Comparison of ENCODE assay signal across 9 mouse cellular contexts in genomic region chr1:132191093-132191785, GRCm38 (mm10). TPM values are rescaled to one million over a fixed set of nuclear protein-coding genes. Genes with fewer than 3 reads are reported as not detected.
DNase-seq lines count a peak whose midpoint lies in the region; ATAC-seq and TF ChIP-seq lines count a peak whose summit lies in the region.
"Had no signal": no experiment of that assay in that cellular context is flagged by ENCODE, and none has a peak within 500 bp of the region (broad histone marks: within the 10 kb centered on the region; RNA-seq: fewer than 3 reads in every experiment).

Gene Lemd1 (plus strand): TSS chr1:132191431.
Gene AC124108.1 (plus strand): TSS chr1:132191457.

- H3K4me1 ChIP-seq in heart, embryonic 11.5 days (ENCODE audit: control insufficient read depth, insufficient read depth, low read length), result peaks cover 21% of the 10 kb centered on the region
- H3K4me1 ChIP-seq in testis, adult 2 months (ENCODE audit: control insufficient read depth, insufficient read depth, low read length), result peaks cover 16% of the 10 kb centered on the region
- H3K4me1 ChIP-seq in limb, embryonic 14.5 days (ENCODE audit: control insufficient read depth, insufficient read depth, low read length), result peaks cover 13% of the 10 kb centered on the region
- H3K4me1 ChIP-seq in stomach, embryonic 15.5 days, result peaks cover 25% of the 10 kb centered on the region

- H3K4me2 ChIP-seq in heart, embryonic 11.5 days, result peak within 1 kb of the TSS; percentile 93
- peak within 1 kb of the TSS; percentile 91 for H3K4me2 ChIP-seq in limb, embryonic 14.5 days (replicated peaks; ENCODE audit: low read depth, low read length, severe bottlenecking)
- H3K4me2 ChIP-seq in stomach, embryonic 15.5 days, result peak within 1 kb of the TSS; percentile 94

- no peak for TF ChIP-seq POLR2A in testis, adult 2 months (IDR thresholded peaks at IDR 0.05; ENCODE audit: control insufficient read depth, low read depth, low read length)
- TF ChIP-seq POLR2A in limb, embryonic 14.5 days (IDR thresholded peaks at IDR 0.05; ENCODE audit: borderline replicate concordance, extremely low read depth, insufficient read depth, insufficient read length), result no peak

- no peaks in the 10 kb centered on the region for H3K9me3 ChIP-seq in heart, embryonic 11.5 days (replicated peaks; ENCODE audit: control insufficient read depth, low read length)
- H3K9me3 ChIP-seq in limb, embryonic 14.5 days (ENCODE audit: control insufficient read depth, low read length), result no peaks in the 10 kb centered on the region
- H3K9me3 ChIP-seq in stomach, embryonic 15.5 days, result no peaks in the 10 kb centered on the region

- no peak for ATAC-seq in heart, embryonic 11.5 days (replicated peaks; ENCODE audit: insufficient number of reproducible peaks, low FRiP score, low TSS enrichment)
- ATAC-seq in limb, embryonic 14.5 days (ENCODE audit: low FRiP score, low read depth), result no peak
- ATAC-seq in stomach, embryonic 15.5 days (ENCODE audit: insufficient read depth, low FRiP score, low read depth), result no peak

- no peak for TF ChIP-seq CTCF in testis, adult 2 months (IDR thresholded peaks at IDR 0.05; ENCODE audit: control insufficient read depth, insufficient read depth, insufficient replicate concordance, low read depth, low read length)

- H3K4me3 ChIP-seq in heart, embryonic 11.5 days (ENCODE audit: low read depth, low read length), result peak within 1 kb of the TSS; percentile 63
- H3K4me3 ChIP-seq in testis, adult 2 months (ENCODE audit: control insufficient read depth, low read depth, low read length), result peak within 1 kb of the TSS; percentile 82
- peak within 1 kb of the TSS; percentile 54 for H3K4me3 ChIP-seq in limb, embryonic 14.5 days (replicated peaks; ENCODE audit: low read length)
- peak within 1 kb of the TSS; percentile 51 for H3K4me3 ChIP-seq in stomach, embryonic 15.5 days (replicated peaks)

- H3K27me3 ChIP-seq in heart, embryonic 11.5 days (ENCODE audit: control insufficient read depth, insufficient read depth, low read length), result peaks cover 72% of the 10 kb centered on the region
- H3K27me3 ChIP-seq in testis, adult 2 months (ENCODE audit: control insufficient read depth, insufficient read depth, low read length), result peaks cover 7% of the 10 kb centered on the region; the same call in 1 of the 2 replicates
- peaks cover 43% of the 10 kb centered on the region for H3K27me3 ChIP-seq in limb, embryonic 14.5 days (ENCODE audit: control insufficient read depth, insufficient read depth, low read length)
- H3K27me3 ChIP-seq in stomach, embryonic 15.5 days (replicated peaks), result peaks cover 63% of the 10 kb centered on the region

- H3K36me3 ChIP-seq in heart, embryonic 11.5 days (ENCODE audit: control insufficient read depth, insufficient read depth, low read length), result no peaks in the 10 kb centered on the region
- H3K36me3 ChIP-seq in testis, adult 2 months (ENCODE audit: control insufficient read depth, insufficient read depth, low read length), result no peaks in the 10 kb centered on the region
- no peaks in the 10 kb centered on the region for H3K36me3 ChIP-seq in limb, embryonic 14.5 days (ENCODE audit: control insufficient read depth, insufficient read depth, low read length)
- H3K36me3 ChIP-seq in stomach, embryonic 15.5 days, result no peaks in the 10 kb centered on the region
- H3K36me3 ChIP-seq: G1E had no signal

- no peak for DNase-seq in heart, adult 11 months
- no peak for DNase-seq in testis, postnatal 10 days (ENCODE audit: low spot score)
- no peak for DNase-seq in limb, embryonic 14.5 days (ENCODE audit: low spot score)
- DNase-seq in gastrocnemius, postnatal 25 days, result no peak
- no peak for DNase-seq in cerebellum, adult 9-10 months

- peak within 1 kb of the TSS; percentile 59; the same call in 1 of the 2 replicates for H3K9ac ChIP-seq in heart, embryonic 11.5 days (ENCODE audit: low read depth, low read length)
- H3K9ac ChIP-seq in limb, embryonic 14.5 days (ENCODE audit: low read depth, low read length, severe bottlenecking), result peak within 1 kb of the TSS; percentile 52
- peak within 1 kb of the TSS; percentile 24; the same call in 1 of the 2 replicates for H3K9ac ChIP-seq in stomach, embryonic 15.5 days

- H3K27ac ChIP-seq in heart, embryonic 11.5 days (ENCODE audit: low read depth, low read length), result no peak within 1 kb of the TSS
- no peak within 1 kb of the TSS for H3K27ac ChIP-seq in testis, adult 2 months (ENCODE audit: control insufficient read depth, insufficient read depth, low read depth, low read length)
- H3K27ac ChIP-seq in limb, embryonic 14.5 days (replicated peaks; ENCODE audit: low read depth, low read length), result no peak within 1 kb of the TSS
- H3K27ac ChIP-seq in stomach, embryonic 15.5 days, result no peak within 1 kb of the TSS

- WGBS in heart, embryonic 11.5 days (ENCODE audit: insufficient replicate concordance), result 1% methylated on average over 34 of the region's 34 CpGs
- 1% methylated on average over 34 of the region's 34 CpGs for WGBS in limb, embryonic 14.5 days
- WGBS in stomach, embryonic 15.5 days, result under 1% methylated on average over 34 of the region's 34 CpGs

RNA-seq across cellular contexts. Expression of gene Lemd1, which starts in this region (rescaled TPM):
- not detected in 2 replicates for polyA plus RNA-seq in heart, embryonic 11.5 days (2014; fragmentation: Nextera tagmentation; extraction: Ambion mirVana)
- 162 and 173 TPM in 2 replicates for polyA plus RNA-seq in testis, adult 2 months (2012; rRNA removed)
- 0.94 and 1.3 TPM in 2 replicates for polyA plus RNA-seq in limb, embryonic 14.5 days (2012; rRNA removed)
- 0.72 and 0.91 TPM in 2 replicates for polyA plus RNA-seq in limb, embryonic 14.5 days (2014; fragmentation: Nextera tagmentation; extraction: Ambion mirVana)
- polyA plus RNA-seq in stomach, embryonic 15.5 days (2015; fragmentation: Nextera tagmentation; extraction: Ambion mirVana), result 0.36 and 0.46 TPM in 2 replicates
- total RNA-seq in gastrocnemius, postnatal 25 days (2021), result not detected
- polyA plus RNA-seq: G1E had no signal

RNA-seq across cellular contexts. Expression of gene AC124108.1, which starts in this region (rescaled TPM):
- 0.03 TPM in 1 of 2 replicates, not detected in the other for polyA plus RNA-seq in heart, embryonic 11.5 days (2014; fragmentation: Nextera tagmentation; extraction: Ambion mirVana)
- 0.07 and 0.14 TPM in 2 replicates for polyA plus RNA-seq in testis, adult 2 months (2012; rRNA removed)
- polyA plus RNA-seq in limb, embryonic 14.5 days (2012; rRNA removed), result 0.80 and 0.81 TPM in 2 replicates
- 0.14 and 0.17 TPM in 2 replicates for polyA plus RNA-seq in limb, embryonic 14.5 days (2014; fragmentation: Nextera tagmentation; extraction: Ambion mirVana)
- 0.09 and 0.10 TPM in 2 replicates for polyA plus RNA-seq in stomach, embryonic 15.5 days (2015; fragmentation: Nextera tagmentation; extraction: Ambion mirVana)
- total RNA-seq in gastrocnemius, postnatal 25 days (2021), result not detected
- polyA plus RNA-seq: G1E had no signal

Comparison
In these comparisons a context has a peak if more than half of its experiments do, and no peak if none do; other contexts are left out.
1. RNA of gene Lemd1 (polyA plus RNA-seq): 162 to 173 TPM in testis, adult 2 months; 0.72 to 1.3 TPM in limb, embryonic 14.5 days, 0.36 to 0.46 TPM in stomach, embryonic 15.5 days and not detected in heart, embryonic 11.5 days; every median in the first group is over 10 times any median in the second.
2. Peak in every context shown above with its lines, with median percentiles within 50 percentile points of each other: H3K4me2 ChIP-seq, H3K4me3 ChIP-seq and H3K9ac ChIP-seq.